Mouse (Mus musculus): ENCODE results near the gene Prkag2. TPM values are rescaled to one million over a fixed set of nuclear protein-coding genes. Genes with fewer than 3 reads are reported as not detected.
"Not testable (repeated sequence)": the region's sequence is repeated elsewhere in the genome, so short reads cannot be mapped to it uniquely, and the experiment has no call there.

The Prkag2 gene
- polyA plus RNA-seq, 1 experiment = 18.0 TPM

DNA sequence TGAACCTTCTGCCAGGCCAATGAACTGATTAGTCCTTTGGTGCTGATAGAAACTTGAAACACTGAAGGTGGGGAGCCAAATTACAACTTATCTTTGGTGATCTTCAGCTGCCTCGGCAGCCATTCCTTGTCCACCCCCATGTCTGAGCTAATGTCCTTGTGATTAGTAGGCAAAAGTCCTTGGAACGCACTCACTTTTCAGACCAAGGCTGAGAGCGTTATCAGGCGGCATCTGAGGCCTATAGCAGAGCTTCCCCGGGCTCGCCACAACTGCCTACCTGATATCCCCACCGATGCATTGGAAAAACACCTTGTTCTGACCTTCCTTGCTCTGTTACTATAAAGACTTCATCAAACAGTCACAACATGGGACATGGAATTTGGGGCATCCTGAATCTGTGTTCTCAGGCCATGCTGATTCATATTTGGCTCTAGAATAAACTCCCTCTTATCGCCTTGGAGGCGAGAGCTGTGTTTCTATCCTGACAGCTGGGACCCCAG is 20.6 kb downstream of the Prkag2 start:
- Histone ChIP-seq H3K4me3 (replicated peaks; ENCODE audit: extremely low read depth, low read depth, low read length) (no peak overlapping the region), H3K4me1 (ENCODE audit: control insufficient read depth, insufficient read depth, low read length) (peaks cover 7% of the 10 kb centered on the region; the same call in 1 of the 2 replicates)
- WGBS = 92% methylated on average over 9 of the region's 9 CpGs
- DNase-seq = no peak
- TF ChIP-seq POLR2A (IDR thresholded peaks at IDR 0.05; ENCODE audit: borderline replicate concordance, extremely low read depth, low read depth, low read length) (no peak), CTCF (IDR thresholded peaks at IDR 0.05; ENCODE audit: insufficient read depth, low read length) (no peak)

- DNase-seq = no peak
- 69% methylated on average over 8 of the region's 8 CpGs for WGBS
- Histone ChIP-seq H3K4me3 (replicated peaks; ENCODE audit: extremely low read depth, low read depth, low read length) (no peak overlapping the region), H3K4me1 (ENCODE audit: control insufficient read depth, insufficient read depth, low read length) (peaks cover 7% of the 10 kb centered on the region; the same call in 1 of the 2 replicates)
- no peak for TF ChIP-seq CTCF (IDR thresholded peaks at IDR 0.05; ENCODE audit: insufficient read depth, low read length)
- TF ChIP-seq POLR2A (IDR thresholded peaks at IDR 0.05; ENCODE audit: borderline replicate concordance, extremely low read depth, low read depth, low read length) = no peak
These were observed 22.4 kb downstream of the Prkag2 start for GRCm38 (mm10) chr5:25077873-25078651.

DNA sequence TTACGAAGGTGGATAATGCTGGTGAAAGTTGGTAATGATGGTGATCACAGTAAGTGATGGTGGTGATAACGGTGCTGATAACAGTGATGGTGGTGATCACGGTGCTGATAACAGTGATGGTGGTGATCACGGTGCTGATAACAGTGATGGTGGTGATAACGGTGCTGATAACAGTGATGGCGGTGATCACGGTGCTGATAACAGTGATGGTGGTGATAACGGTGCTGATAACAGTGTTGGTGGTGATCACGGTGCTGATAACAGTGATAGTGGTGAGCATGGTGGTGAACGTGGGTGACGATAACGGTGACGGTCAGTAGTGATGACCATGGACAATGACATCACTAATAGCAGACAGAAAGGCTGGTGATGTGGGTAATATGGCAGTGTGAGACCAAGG is 23.2 kb downstream of the Prkag2 start:
- not testable (repeated sequence) for H3K4me3 ChIP-seq (replicated peaks; ENCODE audit: extremely low read depth, low read depth, low read length); DNase-seq; H3K4me1 ChIP-seq (ENCODE audit: control insufficient read depth, insufficient read depth, low read length)
- 91% methylated on average over 13 of the region's 13 CpGs for WGBS

DNA sequence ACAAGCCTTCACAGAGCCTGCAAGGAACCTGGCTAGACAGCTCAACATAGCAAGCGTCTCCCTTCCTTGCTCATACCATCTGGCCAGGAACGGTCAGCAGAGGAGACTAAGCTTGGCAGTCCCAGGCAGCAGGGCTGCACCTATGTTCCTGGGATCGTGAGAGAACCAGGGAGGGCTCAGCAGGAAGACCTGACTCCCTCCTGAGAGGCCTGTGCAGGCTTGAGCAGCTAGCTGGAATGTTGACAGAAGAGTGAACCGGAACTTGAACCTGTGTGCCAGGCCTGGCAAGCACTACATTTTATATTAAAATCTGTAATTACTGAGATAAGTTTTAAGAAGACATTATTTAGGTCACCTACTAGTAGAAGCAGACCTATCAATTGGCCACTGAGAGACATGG is 24.8 kb downstream of the Prkag2 start:
- H3K4me3 ChIP-seq (replicated peaks; ENCODE audit: extremely low read depth, low read depth, low read length) = no peak overlapping the region
- WGBS = 77% methylated on average over 4 of the region's 4 CpGs
- no peak for DNase-seq
- TF ChIP-seq POLR2A (IDR thresholded peaks at IDR 0.05; ENCODE audit: borderline replicate concordance, extremely low read depth, low read depth, low read length) (no peak), CTCF (IDR thresholded peaks at IDR 0.05; ENCODE audit: insufficient read depth, low read length) (no peak)
- H3K4me1 ChIP-seq (ENCODE audit: control insufficient read depth, insufficient read depth, low read length) = no peaks in the 10 kb centered on the region

DNA sequence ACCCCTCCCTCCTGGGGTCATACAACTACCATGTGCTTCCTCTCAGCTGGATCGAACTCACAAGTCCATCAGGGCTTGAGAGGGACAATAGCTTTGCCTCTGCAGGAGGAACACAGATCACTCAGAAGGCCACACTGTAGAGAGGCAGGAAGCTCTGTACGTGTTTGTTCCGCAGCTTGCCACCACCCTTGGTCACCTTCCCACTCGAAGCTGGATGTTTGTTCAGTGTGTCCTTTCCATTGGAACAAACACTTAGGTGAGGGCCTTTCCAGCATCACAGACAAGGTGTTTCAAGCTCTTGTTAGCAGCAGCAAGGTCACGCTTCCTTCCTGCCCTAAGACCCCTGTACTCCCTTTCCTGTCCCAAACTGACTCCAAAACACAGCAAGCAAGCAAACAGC is 30.6 kb downstream of the Prkag2 start:
- DNase-seq = peak; percentile 56

DNA sequence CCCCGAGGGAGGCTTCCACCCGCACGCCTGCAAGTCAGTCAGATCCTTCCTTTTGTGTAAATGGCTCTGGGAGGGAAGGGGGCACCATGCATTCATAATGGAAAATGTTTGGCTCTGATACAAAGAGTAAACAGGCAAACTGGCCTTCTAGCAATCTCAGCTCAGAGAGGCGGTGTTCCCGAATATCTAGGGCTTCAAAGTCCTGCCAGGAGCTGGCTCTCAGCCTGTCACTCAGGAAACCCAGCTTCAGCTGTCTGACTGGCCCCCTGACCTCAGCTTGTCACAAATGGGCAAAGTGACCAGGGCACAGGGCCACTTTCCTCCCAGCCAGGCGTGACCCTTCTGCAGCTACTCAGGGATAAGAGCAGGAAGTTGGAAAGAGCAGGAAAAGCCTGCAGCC is 33.3 kb downstream of the Prkag2 start:
- TF ChIP-seq CTCF (IDR thresholded peaks at IDR 0.05; ENCODE audit: insufficient read depth, low read length) = no peak
- no peak for TF ChIP-seq POLR2A (IDR thresholded peaks at IDR 0.05; ENCODE audit: borderline replicate concordance, extremely low read depth, low read depth, low read length)
- DNase-seq = peak; percentile 82
- H3K4me1 ChIP-seq (ENCODE audit: control insufficient read depth, insufficient read depth, low read length) = peaks cover 20% of the 10 kb centered on the region
- no peak overlapping the region for H3K4me3 ChIP-seq (replicated peaks; ENCODE audit: extremely low read depth, low read depth, low read length)
- 21% methylated on average over 6 of the region's 6 CpGs for WGBS

More for the DNA sequence above, 30.6 kb downstream of the Prkag2 start:
- peaks cover 20% of the 10 kb centered on the region for H3K4me1 ChIP-seq (ENCODE audit: control insufficient read depth, insufficient read depth, low read length)
- no peak for TF ChIP-seq POLR2A (IDR thresholded peaks at IDR 0.05; ENCODE audit: borderline replicate concordance, extremely low read depth, low read depth, low read length)
- no peak for TF ChIP-seq CTCF (IDR thresholded peaks at IDR 0.05; ENCODE audit: insufficient read depth, low read length)
- no peak overlapping the region for H3K4me3 ChIP-seq (replicated peaks; ENCODE audit: extremely low read depth, low read depth, low read length)
- WGBS = 43% methylated on average over 5 of the region's 5 CpGs

- WGBS = 58% methylated on average over 8 of the region's 8 CpGs
- Histone ChIP-seq H3K4me1 (ENCODE audit: control insufficient read depth, insufficient read depth, low read length) (peaks cover 21% of the 10 kb centered on the region), H3K4me3 (replicated peaks; ENCODE audit: extremely low read depth, low read depth, low read length) (no peak overlapping the region)
- DNase-seq = no peak
- TF ChIP-seq CTCF (IDR thresholded peaks at IDR 0.05; ENCODE audit: insufficient read depth, low read length) (no peak), POLR2A (IDR thresholded peaks at IDR 0.05; ENCODE audit: borderline replicate concordance, extremely low read depth, low read depth, low read length) (no peak)
These were observed 35.9 kb downstream of the Prkag2 start for GRCm38 (mm10) chr5:25064270-25065232.

DNA sequence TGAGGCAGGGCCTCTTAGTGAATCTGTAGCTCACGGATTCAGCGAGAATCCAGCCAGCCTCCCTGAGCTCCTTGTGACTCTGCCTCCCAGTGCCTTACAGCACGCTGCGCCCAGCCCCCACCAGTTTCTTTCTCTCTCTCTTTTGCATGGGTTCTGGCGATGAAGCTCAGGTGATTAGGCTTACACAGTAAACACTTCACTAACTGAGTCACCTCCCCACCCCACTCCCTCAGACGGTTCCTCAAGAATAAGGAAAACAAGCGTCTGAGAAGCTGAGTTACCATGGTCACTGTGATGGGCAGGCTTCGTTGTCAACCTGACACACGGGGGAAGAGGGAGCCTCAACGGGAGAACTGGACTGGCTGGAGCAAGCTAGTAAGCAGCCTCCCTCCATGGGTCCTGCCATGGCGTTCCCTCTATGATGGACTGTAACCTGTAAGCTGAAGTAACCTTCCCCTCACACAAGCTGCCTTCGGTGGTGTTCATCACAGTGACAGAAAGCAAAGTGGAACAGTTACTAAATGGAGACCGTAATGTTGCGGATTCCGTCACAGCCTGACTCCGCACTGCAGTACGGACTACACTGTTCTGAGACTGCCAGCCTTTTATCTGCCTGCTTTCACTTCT is 37.8 kb downstream of the Prkag2 start:
- peak; percentile 51 for DNase-seq
- peaks cover 30% of the 10 kb centered on the region for H3K4me1 ChIP-seq (ENCODE audit: control insufficient read depth, insufficient read depth, low read length)
- H3K4me3 ChIP-seq (replicated peaks; ENCODE audit: extremely low read depth, low read depth, low read length) = no peak overlapping the region
- no peak for TF ChIP-seq CTCF (IDR thresholded peaks at IDR 0.05; ENCODE audit: insufficient read depth, low read length)
- no peak for TF ChIP-seq POLR2A (IDR thresholded peaks at IDR 0.05; ENCODE audit: borderline replicate concordance, extremely low read depth, low read depth, low read length)
- 63% methylated on average over 17 of the region's 17 CpGs for WGBS
